Comparison of ENCODE assay signal across 8 mouse cellular contexts in the genomic region with DNA sequence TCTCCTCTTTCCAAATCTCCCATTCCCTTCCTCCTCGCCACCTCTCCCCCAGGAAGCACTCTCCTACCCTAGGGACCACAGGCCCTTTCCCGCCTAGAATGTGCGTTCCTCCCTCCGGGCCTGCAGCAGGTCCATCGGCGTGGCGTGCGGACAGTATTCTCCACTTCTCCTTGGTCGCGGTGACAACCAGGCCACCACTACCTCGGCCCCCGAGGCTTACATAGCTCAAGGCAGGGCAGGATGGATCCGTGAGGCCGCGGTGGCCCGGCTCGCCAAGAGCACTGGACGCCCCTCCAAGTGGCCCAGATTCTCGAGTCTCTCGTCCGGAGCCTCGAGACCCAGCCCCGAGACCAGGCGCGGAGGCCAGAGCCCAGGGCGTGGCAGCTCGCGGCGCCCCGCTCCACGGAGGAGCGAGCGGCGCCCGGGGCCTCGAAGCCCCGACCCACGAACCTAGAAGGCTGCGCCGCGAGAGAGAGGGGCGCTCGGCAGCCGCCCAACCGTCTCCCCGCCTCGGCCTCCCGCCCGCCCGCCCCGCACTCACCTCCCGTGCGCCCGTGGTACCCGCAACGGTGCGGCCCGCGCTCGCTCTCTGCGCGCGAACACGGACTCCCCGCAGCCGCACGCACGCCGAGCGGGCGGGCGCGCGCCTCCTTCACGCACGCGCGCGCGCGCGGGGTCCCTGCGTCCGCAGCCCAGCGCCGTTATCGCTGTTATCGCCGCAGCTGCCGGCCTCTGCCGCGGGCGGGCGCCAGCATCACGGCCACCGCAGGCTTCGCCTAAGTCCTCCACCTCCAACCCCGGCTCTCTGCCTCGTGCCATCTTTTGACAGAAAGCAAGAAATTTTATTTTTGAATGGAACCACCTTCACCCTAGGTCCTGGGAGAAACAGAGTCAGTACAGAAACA. TPM values are rescaled to one million over a fixed set of nuclear protein-coding genes. Genes with fewer than 3 reads are reported as not detected.
DNase-seq lines count a peak whose midpoint lies in the region; ATAC-seq and TF ChIP-seq lines count a peak whose summit lies in the region.

Gene B3galnt1, minus strand, starts transcription at position 700 of the 905 bp plus-strand sequence.

- ATAC-seq in heart, embryonic 13.5 days (ENCODE audit: extremely low read depth, insufficient number of reproducible peaks, low FRiP score, low TSS enrichment) = peak; percentile 31; the same call in 1 of the 2 replicates
- ATAC-seq in kidney, postnatal 0 days (replicated peaks; ENCODE audit: low FRiP score, low read depth) = peak; percentile 85
- ATAC-seq in liver, embryonic 12.5 days = peak; percentile 32

- 0 out of 2 replicates have a peak, but pooled peaks cover 2% of the 10 kb centered on the region for H3K36me3 ChIP-seq in forebrain, embryonic 10.5 days (replicated peaks)
- H3K36me3 ChIP-seq in heart, embryonic 13.5 days = no peaks in the 10 kb centered on the region
- no peaks in the 10 kb centered on the region for H3K36me3 ChIP-seq in kidney, postnatal 0 days (ENCODE audit: insufficient read depth, low read length)
- H3K36me3 ChIP-seq in liver, embryonic 12.5 days = no peaks in the 10 kb centered on the region
- no peaks in the 10 kb centered on the region for H3K36me3 ChIP-seq in testis, adult 2 months (ENCODE audit: control insufficient read depth, insufficient read depth, low read length)

- peak within 1 kb of the TSS; percentile 79 for H3K27ac ChIP-seq in bone marrow macrophage, adult 2 months (ENCODE audit: insufficient read depth, low read depth, low read length)
- peak within 1 kb of the TSS; percentile 90 for H3K27ac ChIP-seq in forebrain, embryonic 10.5 days
- 0 out of 2 replicates have a peak within 1 kb of the TSS, but pooled peaks have one; percentile 21 for H3K27ac ChIP-seq in heart, embryonic 13.5 days (replicated peaks)
- H3K27ac ChIP-seq in kidney, postnatal 0 days = no peak within 1 kb of the TSS
- H3K27ac ChIP-seq in liver, embryonic 12.5 days = no peak within 1 kb of the TSS
- H3K27ac ChIP-seq in testis, adult 2 months (ENCODE audit: control insufficient read depth, insufficient read depth, low read depth, low read length) = peak within 1 kb of the TSS; percentile 96

- no peak for TF ChIP-seq POLR2A in bone marrow macrophage, adult 2 months (IDR thresholded peaks at IDR 0.05; ENCODE audit: borderline replicate concordance, low read depth, low read length)
- peak; percentile 72 for TF ChIP-seq POLR2A in testis, adult 2 months (IDR thresholded peaks at IDR 0.05; ENCODE audit: control insufficient read depth, low read depth, low read length)

- H3K9ac ChIP-seq in heart, embryonic 13.5 days = peak within 1 kb of the TSS; percentile 85
- peak within 1 kb of the TSS; percentile 87 for H3K9ac ChIP-seq in kidney, postnatal 0 days (ENCODE audit: low read depth, low read length)
- peak within 1 kb of the TSS; percentile 55 for H3K9ac ChIP-seq in liver, embryonic 12.5 days

- peak within 1 kb of the TSS; percentile 89 for H3K4me2 ChIP-seq in heart, embryonic 13.5 days
- H3K4me2 ChIP-seq in kidney, postnatal 0 days (ENCODE audit: low read length) = peak within 1 kb of the TSS; percentile 95
- H3K4me2 ChIP-seq in liver, embryonic 12.5 days = peak within 1 kb of the TSS; percentile 74

- peaks cover 18% of the 10 kb centered on the region for H3K27me3 ChIP-seq in forebrain, embryonic 10.5 days (ENCODE audit: poor library complexity, severe bottlenecking)
- H3K27me3 ChIP-seq in heart, embryonic 13.5 days (replicated peaks) = no peaks in the 10 kb centered on the region
- no peaks in the 10 kb centered on the region for H3K27me3 ChIP-seq in kidney, postnatal 0 days (ENCODE audit: insufficient read depth, low read length)
- peaks cover 41% of the 10 kb centered on the region for H3K27me3 ChIP-seq in liver, embryonic 12.5 days (replicated peaks)
- H3K27me3 ChIP-seq in testis, adult 2 months (ENCODE audit: control insufficient read depth, insufficient read depth, low read length) = no peaks in the 10 kb centered on the region

- DNase-seq in B cell, adult 2 months = peak; percentile 29 to 42
- peak; percentile 58 for DNase-seq in forebrain, embryonic 10.5 days (ENCODE audit: extremely low spot score, low spot score)
- DNase-seq in kidney, postnatal 0 days (ENCODE audit: low spot score) = peak; percentile 73
- DNase-seq in neural tube, embryonic 10.5 days (ENCODE audit: extremely low spot score, low spot score) = peak; percentile 74

- WGBS in forebrain, embryonic 10.5 days = under 1% methylated on average over 95 of the region's 99 CpGs
- WGBS in heart, embryonic 13.5 days = under 1% methylated on average over 72 of the region's 99 CpGs
- under 1% methylated on average over 77 of the region's 99 CpGs for WGBS in kidney, postnatal 0 days
- 2% methylated on average over 71 of the region's 99 CpGs for WGBS in liver, embryonic 12.5 days (ENCODE audit: insufficient replicate concordance)

- H3K4me3 ChIP-seq in bone marrow macrophage, adult 2 months (ENCODE audit: insufficient read depth, low read length) = peak within 1 kb of the TSS; percentile 96
- H3K4me3 ChIP-seq in forebrain, embryonic 10.5 days = peak within 1 kb of the TSS; percentile 77
- peak within 1 kb of the TSS; percentile 77 for H3K4me3 ChIP-seq in heart, embryonic 13.5 days
- H3K4me3 ChIP-seq in kidney, postnatal 0 days (replicated peaks; ENCODE audit: low read depth, low read length) = peak within 1 kb of the TSS; percentile 69
- H3K4me3 ChIP-seq in liver, embryonic 12.5 days = peak within 1 kb of the TSS; percentile 60
- peak within 1 kb of the TSS; percentile 99 for H3K4me3 ChIP-seq in testis, adult 2 months (ENCODE audit: control insufficient read depth, low read depth, low read length)

- peak; percentile 43; the same call in 1 of the 2 replicates for TF ChIP-seq CTCF in bone marrow macrophage, adult 2 months (IDR thresholded peaks at IDR 0.05; ENCODE audit: low read depth, low read length)
- peak; percentile 45 for TF ChIP-seq CTCF in kidney, postnatal 0 days (IDR thresholded peaks at IDR 0.05; ENCODE audit: low read depth)
- TF ChIP-seq CTCF in testis, adult 2 months (IDR thresholded peaks at IDR 0.05; ENCODE audit: control insufficient read depth, insufficient read depth, insufficient replicate concordance, low read depth, low read length) = no peak

- H3K4me1 ChIP-seq in bone marrow macrophage, adult 2 months (ENCODE audit: control insufficient read depth, insufficient read depth, low read length) = peaks cover 13% of the 10 kb centered on the region
- peaks cover 29% of the 10 kb centered on the region for H3K4me1 ChIP-seq in forebrain, embryonic 10.5 days
- H3K4me1 ChIP-seq in heart, embryonic 13.5 days = peaks cover 17% of the 10 kb centered on the region
- no peaks in the 10 kb centered on the region for H3K4me1 ChIP-seq in kidney, postnatal 0 days (replicated peaks; ENCODE audit: insufficient read depth, low read length)
- H3K4me1 ChIP-seq in liver, embryonic 12.5 days = no peaks in the 10 kb centered on the region
- H3K4me1 ChIP-seq in testis, adult 2 months (ENCODE audit: control insufficient read depth, insufficient read depth, low read length) = peaks cover 7% of the 10 kb centered on the region

- H3K9me3 ChIP-seq in forebrain, embryonic 10.5 days = no peaks in the 10 kb centered on the region
- no peaks in the 10 kb centered on the region for H3K9me3 ChIP-seq in heart, embryonic 13.5 days
- H3K9me3 ChIP-seq in kidney, postnatal 0 days (replicated peaks; ENCODE audit: low read length) = no peaks in the 10 kb centered on the region
- no peaks in the 10 kb centered on the region for H3K9me3 ChIP-seq in liver, embryonic 12.5 days (replicated peaks)

RNA-seq across cellular contexts. Expression of gene B3galnt1, which starts in this region (rescaled TPM):
- polyA plus RNA-seq in bone marrow macrophage, adult 2 months (2012; ENCODE audit: insufficient read depth, insufficient read length, missing spikeins) = 27.3 and 34.2 TPM in 2 replicates
- 27.5 and 29.2 TPM in 2 replicates for polyA plus RNA-seq in forebrain, embryonic 10.5 days (2016; fragmentation: Nextera tagmentation; extraction: Ambion mirVana)
- 23.7 and 27.0 TPM in 2 replicates for polyA plus RNA-seq in heart, embryonic 13.5 days (2015; fragmentation: Nextera tagmentation; extraction: Ambion mirVana)
- 31.4 and 33.9 TPM in 2 replicates for polyA plus RNA-seq in kidney, postnatal 0 days (2015; fragmentation: Nextera tagmentation; extraction: Ambion mirVana)
- 5.1 TPM in 2 replicates for polyA plus RNA-seq in liver, embryonic 12.5 days (2016; fragmentation: Nextera tagmentation; extraction: Ambion mirVana)
- polyA plus RNA-seq in testis, adult 2 months (2012; rRNA removed) = 9.0 and 10.9 TPM in 2 replicates

Comparison
In these comparisons a context has a peak if more than half of its experiments do, and no peak if none do; other contexts are left out.
1. H3K27ac ChIP-seq: peak in bone marrow macrophage, adult 2 months (single experiment), forebrain, embryonic 10.5 days (single experiment), heart, embryonic 13.5 days (single experiment) and testis, adult 2 months (single experiment); none in kidney, postnatal 0 days (single experiment) and liver, embryonic 12.5 days (single experiment).
2. ATAC-seq: peak in every context shown above with its lines; median percentile 85 in kidney, postnatal 0 days; 32 in liver, embryonic 12.5 days; 31 in heart, embryonic 13.5 days.
3. Peak in every context shown above with its lines, with median percentiles within 50 percentile points of each other: DNase-seq, H3K4me3 ChIP-seq, H3K4me2 ChIP-seq and H3K9ac ChIP-seq.